Mouse (Mus musculus): ENCODE measurements at regions not wholly inside any gene's neighbourhood (a gene's known extent, or its start where the extent isn't known, plus 50 kb on each side); places are given as distances from the start of the nearest gene placed in this dataset.

GRCm38 (mm10) chr2:170233426-170233825 is 85.5 kb upstream of the Zfp217 start:
- H3K36me3 ChIP-seq (replicated peaks; ENCODE audit: control insufficient read depth, insufficient read depth, low read depth, low read length) = no peaks in the 10 kb centered on the region
- H3K4me2 ChIP-seq (ENCODE audit: low read depth, low read length) = no peak overlapping the region
- no peaks in the 10 kb centered on the region for H3K27me3 ChIP-seq (ENCODE audit: control insufficient read depth, insufficient read depth, low read length)
- no peak overlapping the region for H3K27ac ChIP-seq (replicated peaks; ENCODE audit: low read depth, low read length)
- no peak for ATAC-seq (replicated peaks; ENCODE audit: insufficient number of reproducible peaks, low FRiP score, low TSS enrichment, low read depth)
- DNase-seq (ENCODE audit: low spot score) = no peak
- no peak overlapping the region for H3K9ac ChIP-seq (replicated peaks; ENCODE audit: low read length)
- H3K4me3 ChIP-seq (ENCODE audit: low read depth, low read length) = no peak overlapping the region
- WGBS = 63% methylated on average over 4 of the region's 4 CpGs
- H3K4me1 ChIP-seq (ENCODE audit: control insufficient read depth, insufficient read depth, low read length) = no peaks in the 10 kb centered on the region
- H3K9me3 ChIP-seq (replicated peaks; ENCODE audit: control insufficient read depth, low read length) = no peaks in the 10 kb centered on the region

- Histone ChIP-seq H3K27me3 (ENCODE audit: control insufficient read depth, insufficient read depth, low read length) (no peaks in the 10 kb centered on the region), H3K36me3 (replicated peaks; ENCODE audit: control insufficient read depth, insufficient read depth, low read depth, low read length) (no peaks in the 10 kb centered on the region), H3K27ac (replicated peaks; ENCODE audit: low read depth, low read length) (no peak overlapping the region), H3K9ac (replicated peaks; ENCODE audit: low read length) (no peak overlapping the region), H3K4me1 (ENCODE audit: control insufficient read depth, insufficient read depth, low read length) (no peaks in the 10 kb centered on the region), H3K4me3 (ENCODE audit: low read depth, low read length) (no peak overlapping the region), H3K9me3 (replicated peaks; ENCODE audit: control insufficient read depth, low read length) (no peaks in the 10 kb centered on the region), H3K4me2 (ENCODE audit: low read depth, low read length) (no peak overlapping the region)
- DNase-seq (ENCODE audit: low spot score) (no peak), ATAC-seq (replicated peaks; ENCODE audit: insufficient number of reproducible peaks, low FRiP score, low TSS enrichment, low read depth) (no peak)
- 94% methylated on average over 8 of the region's 8 CpGs for WGBS
Observed at GRCm38 (mm10) chr2:170229461-170230080, 81.7 kb upstream of the Zfp217 start.

GRCm38 (mm10) chr2:170228318-170228994 is 80.6 kb upstream of the Zfp217 start:
- Histone ChIP-seq H3K27me3 (ENCODE audit: control insufficient read depth, insufficient read depth, low read length) (no peaks in the 10 kb centered on the region), H3K36me3 (replicated peaks; ENCODE audit: control insufficient read depth, insufficient read depth, low read depth, low read length) (no peaks in the 10 kb centered on the region), H3K4me3 (ENCODE audit: low read depth, low read length) (no peak overlapping the region), H3K9ac (replicated peaks; ENCODE audit: low read length) (no peak overlapping the region), H3K4me1 (ENCODE audit: control insufficient read depth, insufficient read depth, low read length) (0 out of 2 replicates have a peak, but pooled peaks cover under 1% of the 10 kb centered on the region), H3K4me2 (ENCODE audit: low read depth, low read length) (no peak overlapping the region), H3K27ac (replicated peaks; ENCODE audit: low read depth, low read length) (no peak overlapping the region), H3K9me3 (replicated peaks; ENCODE audit: control insufficient read depth, low read length) (no peaks in the 10 kb centered on the region)
- DNase-seq (ENCODE audit: low spot score) (no peak), ATAC-seq (replicated peaks; ENCODE audit: insufficient number of reproducible peaks, low FRiP score, low TSS enrichment, low read depth) (no peak)
- 85% methylated on average over 10 of the region's 10 CpGs for WGBS

GRCm38 (mm10) chr2:170223872-170224271 is 76.0 kb upstream of the Zfp217 start:
- Histone ChIP-seq H3K36me3 (replicated peaks; ENCODE audit: control insufficient read depth, insufficient read depth, low read depth, low read length) (no peaks in the 10 kb centered on the region), H3K4me2 (ENCODE audit: low read depth, low read length) (no peak overlapping the region), H3K4me1 (ENCODE audit: control insufficient read depth, insufficient read depth, low read length) (peaks cover 10% of the 10 kb centered on the region), H3K9me3 (replicated peaks; ENCODE audit: control insufficient read depth, low read length) (no peaks in the 10 kb centered on the region), H3K27me3 (ENCODE audit: control insufficient read depth, insufficient read depth, low read length) (no peaks in the 10 kb centered on the region), H3K4me3 (ENCODE audit: low read depth, low read length) (no peak overlapping the region), H3K9ac (replicated peaks; ENCODE audit: low read length) (no peak overlapping the region), H3K27ac (replicated peaks; ENCODE audit: low read depth, low read length) (no peak overlapping the region)
- WGBS = 81% methylated on average over 7 of the region's 7 CpGs
- DNase-seq (ENCODE audit: low spot score) = no peak
- ATAC-seq (replicated peaks; ENCODE audit: insufficient number of reproducible peaks, low FRiP score, low TSS enrichment, low read depth) = no peak

- Histone ChIP-seq H3K9ac (replicated peaks; ENCODE audit: low read length) (peak overlapping the region; percentile 53), H3K4me1 (ENCODE audit: control insufficient read depth, insufficient read depth, low read length) (peaks cover 10% of the 10 kb centered on the region), H3K4me3 (ENCODE audit: low read depth, low read length) (no peak overlapping the region), H3K36me3 (replicated peaks; ENCODE audit: control insufficient read depth, insufficient read depth, low read depth, low read length) (no peaks in the 10 kb centered on the region), H3K4me2 (ENCODE audit: low read depth, low read length) (peak overlapping the region; percentile 23), H3K9me3 (replicated peaks; ENCODE audit: control insufficient read depth, low read length) (no peaks in the 10 kb centered on the region), H3K27ac (replicated peaks; ENCODE audit: low read depth, low read length) (peak overlapping the region; percentile 47; the same call in 1 of the 2 replicates), H3K27me3 (ENCODE audit: control insufficient read depth, insufficient read depth, low read length) (no peaks in the 10 kb centered on the region)
- DNase-seq (ENCODE audit: low spot score) (peak; percentile 60), ATAC-seq (replicated peaks; ENCODE audit: insufficient number of reproducible peaks, low FRiP score, low TSS enrichment, low read depth) (no peak)
- 0% methylated on average over 6 of the region's 6 CpGs for WGBS
Observed at GRCm38 (mm10) chr2:170222819-170223218, 74.9 kb upstream of the Zfp217 start.

GRCm38 (mm10) chr2:170221994-170222535 is 74.2 kb upstream of the Zfp217 start:
- H3K27ac ChIP-seq (replicated peaks; ENCODE audit: low read depth, low read length) = no peak overlapping the region
- H3K36me3 ChIP-seq (replicated peaks; ENCODE audit: control insufficient read depth, insufficient read depth, low read depth, low read length) = no peaks in the 10 kb centered on the region
- H3K9ac ChIP-seq (replicated peaks; ENCODE audit: low read length) = peak overlapping the region; percentile 32
- 7% methylated on average over 13 of the region's 13 CpGs for WGBS
- peaks cover 10% of the 10 kb centered on the region for H3K4me1 ChIP-seq (ENCODE audit: control insufficient read depth, insufficient read depth, low read length)
- peak overlapping the region; percentile 6 for H3K4me2 ChIP-seq (ENCODE audit: low read depth, low read length)
- ATAC-seq (replicated peaks; ENCODE audit: insufficient number of reproducible peaks, low FRiP score, low TSS enrichment, low read depth) (no peak), DNase-seq (ENCODE audit: low spot score) (no peak)
- no peak overlapping the region for H3K4me3 ChIP-seq (ENCODE audit: low read depth, low read length)
- H3K9me3 ChIP-seq (replicated peaks; ENCODE audit: control insufficient read depth, low read length) = no peaks in the 10 kb centered on the region
- H3K27me3 ChIP-seq (ENCODE audit: control insufficient read depth, insufficient read depth, low read length) = no peaks in the 10 kb centered on the region

GRCm38 (mm10) chr2:170220871-170221369 is 73.0 kb upstream of the Zfp217 start:
- H3K36me3 ChIP-seq (replicated peaks; ENCODE audit: control insufficient read depth, insufficient read depth, low read depth, low read length) = no peaks in the 10 kb centered on the region
- peak overlapping the region; percentile 47 for H3K4me2 ChIP-seq (ENCODE audit: low read depth, low read length)
- peaks cover 10% of the 10 kb centered on the region for H3K4me1 ChIP-seq (ENCODE audit: control insufficient read depth, insufficient read depth, low read length)
- H3K4me3 ChIP-seq (ENCODE audit: low read depth, low read length) = peak overlapping the region; percentile 18
- no peaks in the 10 kb centered on the region for H3K27me3 ChIP-seq (ENCODE audit: control insufficient read depth, insufficient read depth, low read length)
- peak overlapping the region; percentile 48 for H3K9ac ChIP-seq (replicated peaks; ENCODE audit: low read length)
- peak overlapping the region; percentile 53 for H3K27ac ChIP-seq (replicated peaks; ENCODE audit: low read depth, low read length)
- no peaks in the 10 kb centered on the region for H3K9me3 ChIP-seq (replicated peaks; ENCODE audit: control insufficient read depth, low read length)
- peak; percentile 77 for DNase-seq (ENCODE audit: low spot score)
- under 1% methylated on average over 20 of the region's 20 CpGs for WGBS
- no peak for ATAC-seq (replicated peaks; ENCODE audit: insufficient number of reproducible peaks, low FRiP score, low TSS enrichment, low read depth)

GRCm38 (mm10) chr2:170220443-170220842 is 72.5 kb upstream of the Zfp217 start:
- H3K36me3 ChIP-seq (replicated peaks; ENCODE audit: control insufficient read depth, insufficient read depth, low read depth, low read length) = no peaks in the 10 kb centered on the region
- no peak for ATAC-seq (replicated peaks; ENCODE audit: insufficient number of reproducible peaks, low FRiP score, low TSS enrichment, low read depth)
- DNase-seq (ENCODE audit: low spot score) = no peak
- peak overlapping the region; percentile 47 for H3K4me2 ChIP-seq (ENCODE audit: low read depth, low read length)
- no peaks in the 10 kb centered on the region for H3K27me3 ChIP-seq (ENCODE audit: control insufficient read depth, insufficient read depth, low read length)
- H3K27ac ChIP-seq (replicated peaks; ENCODE audit: low read depth, low read length) = peak overlapping the region; percentile 53
- no peak overlapping the region; the same call in 1 of the 2 replicates for H3K4me3 ChIP-seq (ENCODE audit: low read depth, low read length)
- no peaks in the 10 kb centered on the region for H3K9me3 ChIP-seq (replicated peaks; ENCODE audit: control insufficient read depth, low read length)
- peak overlapping the region; percentile 19; the same call in 1 of the 2 replicates for H3K9ac ChIP-seq (replicated peaks; ENCODE audit: low read length)
- WGBS = 1% methylated on average over 11 of the region's 11 CpGs
- peaks cover 10% of the 10 kb centered on the region for H3K4me1 ChIP-seq (ENCODE audit: control insufficient read depth, insufficient read depth, low read length)
